Mouse (Mus musculus): ENCODE measurements around the gene Gm28308. TPM values are rescaled to one million over a fixed set of nuclear protein-coding genes. Genes with fewer than 3 reads are reported as not detected.
A peak's percentile ranks its signal among the peaks of the same experiment; 100 is the strongest.

Gene Gm28308
- total RNA-seq, 2 experiments from 2014 or later = not detected

DNA sequence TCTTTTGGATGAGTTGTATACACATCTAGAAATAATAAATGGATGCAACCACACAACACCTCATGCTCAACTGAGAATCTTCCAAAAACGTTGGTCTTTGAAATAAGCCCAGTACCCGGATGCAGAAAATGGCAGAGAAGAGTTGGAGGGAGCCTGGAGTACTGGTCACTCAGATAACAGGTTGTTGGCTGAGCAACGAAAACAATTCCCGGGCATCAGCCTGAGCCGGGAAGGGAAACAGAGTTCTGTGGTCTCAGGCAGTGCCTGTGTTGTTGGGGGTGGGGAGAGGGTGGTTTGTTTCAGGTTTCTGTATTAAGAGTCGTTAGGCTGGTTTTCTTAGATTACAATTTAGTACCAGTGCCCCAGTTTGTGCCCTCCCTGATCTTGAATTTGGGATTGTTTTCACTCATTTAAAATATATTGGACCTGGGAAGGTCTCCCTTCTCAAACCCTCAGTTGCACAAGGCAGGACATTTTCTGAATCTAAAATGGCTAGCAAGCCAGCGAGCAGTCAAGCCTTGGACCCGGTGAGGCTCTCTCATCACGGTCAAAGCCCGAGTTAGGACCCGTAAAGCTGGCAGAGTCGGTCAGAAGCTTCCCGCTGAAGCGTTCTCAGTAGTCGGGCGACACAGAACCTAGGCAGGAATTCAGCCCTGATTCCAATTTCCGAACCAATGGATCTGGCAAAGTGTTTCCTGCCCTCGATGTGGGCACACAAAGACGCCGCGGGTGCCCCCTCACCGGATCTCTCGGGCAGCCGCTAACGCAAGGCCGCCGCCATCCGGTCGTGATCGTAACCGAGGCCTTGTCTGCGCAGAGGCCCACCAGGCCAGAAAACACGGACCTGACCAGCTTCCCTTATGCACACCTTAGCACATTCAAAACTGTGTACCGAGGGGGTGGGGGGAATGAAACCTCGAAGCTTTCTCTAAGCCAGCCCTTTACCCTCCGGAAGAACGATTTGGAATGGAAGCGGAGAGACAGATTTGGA, 15.6 kb upstream of the Gm28308 start:
- intact Hi-C loops (cut with DNase I) = loop anchor here (10.0 kb wide), 1 partner anchor 844 kb away; no protein-coding TSS in a partner anchor
- no peak for TF ChIP-seq CTCF (IDR thresholded peaks at IDR 0.05)
- DNase-seq (ENCODE audit: extremely low spot score in 1 of 2, low spot score in 2 of 2) = no peak

DNA sequence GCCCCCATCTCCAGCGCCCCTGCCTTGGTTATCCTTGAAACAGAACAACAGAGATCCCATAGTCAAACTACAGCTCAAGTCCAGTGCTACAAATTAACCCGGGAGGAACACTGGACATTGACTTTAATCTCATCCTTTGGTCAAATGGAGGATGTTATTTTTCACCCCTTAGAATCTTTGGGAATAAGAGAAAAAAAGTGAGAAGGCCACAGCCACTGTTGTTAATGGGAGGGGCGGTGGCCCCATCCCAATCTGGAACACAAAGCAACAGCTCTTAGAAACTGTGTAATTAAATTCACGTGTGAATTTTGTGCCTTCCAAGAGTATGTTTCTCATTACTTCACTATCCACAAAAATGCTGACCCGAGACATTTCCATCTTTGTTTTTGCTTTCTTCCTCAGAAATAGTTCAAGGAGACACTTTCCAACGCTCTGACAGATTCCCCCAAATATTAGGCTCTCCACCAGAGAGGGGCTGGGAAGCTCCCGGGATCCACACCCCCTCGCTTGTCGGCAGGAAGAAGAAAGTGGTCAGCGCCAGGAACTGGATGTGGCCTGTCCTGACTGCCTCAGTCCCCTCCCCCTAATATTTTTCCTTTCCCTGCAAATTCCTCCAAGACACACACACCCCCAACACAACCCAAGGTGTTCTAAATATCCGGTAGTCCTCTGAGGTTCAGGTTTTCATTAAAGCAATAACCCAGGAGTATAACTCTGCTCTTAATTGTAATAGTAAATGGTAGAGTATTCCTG, 14.5 kb upstream of the Gm28308 start:
- no peak for TF ChIP-seq CTCF (IDR thresholded peaks at IDR 0.05)
- DNase-seq (ENCODE audit: extremely low spot score in 1 of 2, low spot score in 2 of 2) = no peak
- intact Hi-C loops (cut with DNase I) = loop anchor here (10.0 kb wide), 1 partner anchor 843 kb away; no protein-coding TSS in a partner anchor
- Histone ChIP-seq H3K27ac (no peak overlapping the region), H3K4me3 (no peak overlapping the region)

More for the DNA sequence above, 15.6 kb upstream of the Gm28308 start:
- Histone ChIP-seq H3K27ac (no peak overlapping the region), H3K4me3 (no peak overlapping the region)

- no peak overlapping the region for H3K27ac ChIP-seq
- intact Hi-C loops (cut with DNase I) = loop anchor here (10.0 kb wide), 1 partner anchor 842 kb away; no protein-coding TSS in a partner anchor
- no peak overlapping the region for H3K4me3 ChIP-seq
- no peak for DNase-seq (ENCODE audit: extremely low spot score in 1 of 2, low spot score in 2 of 2)
- no peak for TF ChIP-seq CTCF (IDR thresholded peaks at IDR 0.05)
These were observed 13.6 kb upstream of the Gm28308 start for GRCm38 (mm10) chr6:52226569-52227257.

- DNase-seq (ENCODE audit: extremely low spot score in 1 of 2, low spot score in 2 of 2) = no peak
- Histone ChIP-seq H3K4me3 (no peak overlapping the region), H3K27ac (no peak overlapping the region)
- intact Hi-C loops (cut with DNase I) = loop anchor here (10.0 kb wide), 1 partner anchor 841 kb away; no protein-coding TSS in a partner anchor
- no peak for TF ChIP-seq CTCF (IDR thresholded peaks at IDR 0.05)
These were observed 12.8 kb upstream of the Gm28308 start for GRCm38 (mm10) chr6:52225612-52226568.

DNA sequence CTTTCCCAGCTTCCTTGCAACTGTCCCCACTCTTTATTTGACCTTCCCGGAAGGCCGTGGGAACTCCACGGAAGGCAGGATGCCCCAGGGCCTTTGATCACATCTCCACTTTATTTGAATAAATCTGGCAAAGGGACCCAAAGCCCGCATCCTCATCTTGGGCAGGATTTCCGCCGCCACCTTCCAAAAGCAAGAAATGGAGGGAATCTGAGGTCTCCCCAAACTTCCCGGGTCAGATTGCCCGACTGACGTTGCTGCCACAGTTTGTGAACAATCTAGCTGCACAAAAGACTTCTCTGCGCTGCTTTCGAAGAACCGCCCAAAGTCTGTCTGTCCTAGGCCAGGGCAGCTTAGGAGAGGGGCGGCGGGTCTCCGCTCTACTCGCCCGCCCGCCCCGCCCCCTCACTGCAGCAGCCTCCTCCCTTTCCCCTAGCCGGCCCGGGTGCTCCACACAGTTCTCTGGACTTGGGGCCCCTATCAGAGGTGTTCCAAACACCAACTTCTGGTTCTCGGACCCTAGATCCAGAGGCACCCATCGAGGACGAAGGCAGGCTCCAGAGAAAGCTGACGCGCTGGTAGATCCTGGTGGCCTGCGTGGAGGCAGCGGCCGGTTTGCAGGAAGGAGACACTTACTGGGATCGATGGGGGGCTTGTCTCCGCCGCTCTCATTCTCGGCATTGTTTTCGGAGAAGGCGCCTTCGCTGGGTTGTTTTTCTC, 11.9 kb upstream of the Gm28308 start:
- no peak for DNase-seq (ENCODE audit: extremely low spot score in 1 of 2, low spot score in 2 of 2)
- no peak for TF ChIP-seq CTCF (IDR thresholded peaks at IDR 0.05)

GRCm38 (mm10) chr6:52223939-52224760, 11.0 kb upstream of the Gm28308 start:
- no peak overlapping the region for H3K4me3 ChIP-seq
- intact Hi-C loops (cut with DNase I) = loop anchor here (5.0 to 10.0 kb wide), 2 partner anchors 839 to 1417 kb away; no protein-coding TSS in a partner anchor
- TF ChIP-seq CTCF (IDR thresholded peaks at IDR 0.05) = no peak

More for the DNA sequence above, 11.9 kb upstream of the Gm28308 start:
- Histone ChIP-seq H3K27ac (no peak overlapping the region), H3K4me3 (no peak overlapping the region)
- intact Hi-C loops (cut with DNase I) = loop anchor here (5.0 to 10.0 kb wide), 2 partner anchors 840 to 1418 kb away; no protein-coding TSS in a partner anchor

GRCm38 (mm10) chr6:52222729-52223128, 9.6 kb upstream of the Gm28308 start:
- Histone ChIP-seq H3K4me3 (no peak overlapping the region), H3K27ac (no peak overlapping the region)
- intact Hi-C loops (cut with DNase I) = loop anchor here (5.0 to 10.0 kb wide), 2 partner anchors 838 to 1415 kb away; no protein-coding TSS in a partner anchor
- TF ChIP-seq CTCF (IDR thresholded peaks at IDR 0.05) = no peak
- no peak for DNase-seq (ENCODE audit: extremely low spot score in 1 of 2, low spot score in 2 of 2)

More at GRCm38 (mm10) chr6:52223939-52224760, 11.0 kb upstream of the Gm28308 start:
- DNase-seq (ENCODE audit: extremely low spot score in 1 of 2, low spot score in 2 of 2) = no peak
- no peak overlapping the region for H3K27ac ChIP-seq

DNA sequence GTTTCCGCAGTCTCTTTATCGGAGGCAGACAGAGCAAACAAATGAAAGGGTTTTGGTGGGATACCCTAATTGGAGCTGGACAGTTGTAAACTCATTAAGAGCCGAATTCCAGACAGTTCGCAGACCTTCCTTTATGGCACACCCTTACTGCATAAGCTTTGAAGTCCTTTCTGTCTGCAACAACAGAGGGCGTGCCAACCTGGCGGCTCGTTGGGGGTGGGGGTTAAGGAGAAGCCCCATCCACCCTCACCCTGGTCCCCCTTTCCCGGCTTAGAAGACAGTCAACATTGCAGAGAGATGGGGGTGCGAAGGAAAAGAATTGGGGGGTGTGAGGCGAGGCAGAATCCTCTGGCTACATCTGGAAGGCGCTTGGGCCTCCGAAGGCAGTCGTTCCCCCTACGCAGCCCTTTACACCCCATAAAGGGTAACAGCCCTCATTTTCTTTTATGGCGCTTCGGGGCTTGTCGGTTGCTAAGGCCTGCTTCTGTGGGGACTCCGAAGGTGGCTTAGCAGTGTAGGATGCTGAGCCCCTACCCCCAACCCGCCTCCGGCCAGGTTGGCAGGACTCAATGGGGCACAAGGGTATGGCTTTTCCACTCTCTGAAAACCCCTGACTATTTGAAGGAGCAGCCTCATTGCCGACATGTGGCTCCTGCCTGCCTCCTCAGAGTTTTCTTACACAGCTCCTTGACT, 9.0 kb upstream of the Gm28308 start:
- TF ChIP-seq CTCF (IDR thresholded peaks at IDR 0.05) = no peak
- H3K4me3 ChIP-seq = peak overlapping the region; percentile 53
- DNase-seq (ENCODE audit: extremely low spot score in 1 of 2, low spot score in 2 of 2) = no peak
- intact Hi-C loops (cut with DNase I) = loop anchor here (1.0 to 10.0 kb wide), 4 partner anchors 347 to 1415 kb away; no protein-coding TSS in a partner anchor
- H3K27ac ChIP-seq = no peak overlapping the region

Data from left cerebral cortex, adult 2 months (tissue).